Mouse (Mus musculus): ENCODE results near the gene Rdh5. TPM values are rescaled to one million over a fixed set of nuclear protein-coding genes. Genes with fewer than 3 reads are reported as not detected.

Gene Rdh5
- polyA plus RNA-seq, 1 experiment from 2014 or later: 12.1 TPM

GRCm38 (mm10) chr10:128882067-128882466, 40.6 kb downstream of the Rdh5 start:
- H3K27ac ChIP-seq (ENCODE audit: low read depth, low read length): no peak overlapping the region
- ATAC-seq (ENCODE audit: low FRiP score): no peak
- H3K9me3 ChIP-seq (ENCODE audit: control insufficient read depth, low read length): no peaks in the 10 kb centered on the region
- 87% methylated on average over 5 of the region's 5 CpGs for whole genome bisulfite sequencing
- H3K36me3 ChIP-seq (ENCODE audit: control insufficient read depth, insufficient read depth, low read length): 0 out of 2 replicates have a peak, but pooled peaks cover 2% of the 10 kb centered on the region
- no peak overlapping the region for H3K4me2 ChIP-seq (replicated peaks; ENCODE audit: low read depth, low read length)
- no peak overlapping the region for H3K9ac ChIP-seq (ENCODE audit: low read depth, low read length)
- H3K27me3 ChIP-seq (ENCODE audit: control insufficient read depth, insufficient read depth, low read length): no peaks in the 10 kb centered on the region
- no peak overlapping the region for H3K4me3 ChIP-seq (ENCODE audit: low read depth, low read length)
- H3K4me1 ChIP-seq (replicated peaks; ENCODE audit: control insufficient read depth, insufficient read depth, low read length): no peaks in the 10 kb centered on the region
- no peak for DNase-seq (ENCODE audit: low spot score)

DNA sequence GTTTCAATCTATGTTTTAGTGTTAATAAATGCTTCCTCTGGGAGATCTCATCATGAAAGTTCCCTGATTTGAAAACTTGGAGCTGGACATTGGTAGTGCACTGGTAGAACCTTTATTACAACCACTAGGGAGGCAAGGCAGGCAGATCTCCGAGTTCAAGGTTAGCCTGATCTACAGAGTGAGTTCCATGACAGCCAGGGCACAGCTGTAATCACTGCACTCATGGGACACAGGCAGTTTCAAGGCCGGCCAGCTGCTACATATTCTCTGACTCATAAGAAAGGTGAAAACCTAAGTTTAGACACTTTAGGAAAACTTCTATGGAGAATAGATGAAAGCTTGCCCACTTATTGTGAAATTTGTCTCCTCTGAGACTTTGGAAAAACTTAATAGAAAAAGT, 43.9 kb downstream of the Rdh5 start:
- Histone ChIP-seq H3K27me3 (ENCODE audit: control insufficient read depth, insufficient read depth, low read length) (no peaks in the 10 kb centered on the region), H3K36me3 (ENCODE audit: control insufficient read depth, insufficient read depth, low read length) (0 out of 2 replicates have a peak, but pooled peaks cover 5% of the 10 kb centered on the region), H3K27ac (ENCODE audit: low read depth, low read length) (no peak overlapping the region), H3K4me3 (ENCODE audit: low read depth, low read length) (no peak overlapping the region), H3K4me1 (replicated peaks; ENCODE audit: control insufficient read depth, insufficient read depth, low read length) (no peaks in the 10 kb centered on the region), H3K9ac (ENCODE audit: low read depth, low read length) (no peak overlapping the region), H3K4me2 (replicated peaks; ENCODE audit: low read depth, low read length) (no peak overlapping the region), H3K9me3 (ENCODE audit: control insufficient read depth, low read length) (no peaks in the 10 kb centered on the region)
- 91% methylated on average over 2 of the region's 2 CpGs for WGBS
- ATAC-seq (ENCODE audit: low FRiP score) (no peak), DNase-seq (ENCODE audit: low spot score) (no peak)

DNA sequence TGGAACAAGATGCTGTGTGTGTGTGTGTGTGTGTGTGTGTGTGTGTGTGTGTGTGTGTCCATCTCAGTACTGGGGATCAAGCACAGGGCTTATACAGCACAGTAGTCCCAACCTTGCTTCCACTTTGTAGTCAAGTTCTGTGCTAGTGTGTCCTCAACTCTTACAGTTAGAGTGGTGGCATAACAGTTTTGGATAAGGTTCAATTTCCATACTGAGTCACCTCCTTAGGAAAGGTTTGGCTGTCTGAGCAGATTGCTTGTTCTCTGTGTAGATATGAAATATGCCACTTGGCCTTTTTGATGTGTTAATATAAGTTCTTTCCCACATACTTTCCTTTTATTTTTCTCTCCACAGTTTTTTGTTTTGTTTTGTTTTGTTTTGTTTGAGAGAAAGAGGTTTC, 44.4 kb downstream of the Rdh5 start:
- Histone ChIP-seq H3K9ac (ENCODE audit: low read depth, low read length) (no peak overlapping the region), H3K36me3 (ENCODE audit: control insufficient read depth, insufficient read depth, low read length) (0 out of 2 replicates have a peak, but pooled peaks cover 7% of the 10 kb centered on the region), H3K9me3 (ENCODE audit: control insufficient read depth, low read length) (no peaks in the 10 kb centered on the region), H3K4me3 (ENCODE audit: low read depth, low read length) (no peak overlapping the region), H3K4me2 (replicated peaks; ENCODE audit: low read depth, low read length) (no peak overlapping the region), H3K27me3 (ENCODE audit: control insufficient read depth, insufficient read depth, low read length) (no peaks in the 10 kb centered on the region), H3K4me1 (replicated peaks; ENCODE audit: control insufficient read depth, insufficient read depth, low read length) (no peaks in the 10 kb centered on the region), H3K27ac (ENCODE audit: low read depth, low read length) (no peak overlapping the region)
- DNase-seq (ENCODE audit: low spot score) (no peak), ATAC-seq (ENCODE audit: low FRiP score) (no peak)

DNA sequence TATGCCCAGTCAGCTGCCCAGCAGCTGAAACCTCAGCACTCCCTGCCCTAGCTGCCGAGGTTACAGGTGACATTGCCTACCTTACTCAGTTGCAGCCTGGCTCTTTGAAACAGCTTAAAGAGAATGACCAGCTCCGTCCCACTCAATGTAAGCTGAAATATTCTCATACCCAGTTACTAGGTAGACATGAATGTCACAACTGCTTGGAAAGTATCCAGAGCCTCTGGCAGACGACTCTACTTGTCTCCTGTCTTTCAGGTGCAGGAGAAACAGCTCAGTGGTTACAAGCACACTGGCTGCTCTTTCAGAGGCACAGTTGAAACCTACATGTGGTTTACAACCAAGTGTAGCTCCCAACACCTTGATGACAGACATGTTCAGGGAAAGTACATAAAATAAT, 52.3 kb downstream of the Rdh5 start:
- H3K9me3 ChIP-seq (ENCODE audit: control insufficient read depth, low read length): no peaks in the 10 kb centered on the region
- DNase-seq (ENCODE audit: low spot score) (no peak), ATAC-seq (ENCODE audit: low FRiP score) (no peak)
- no peaks in the 10 kb centered on the region for H3K27me3 ChIP-seq (ENCODE audit: control insufficient read depth, insufficient read depth, low read length)
- H3K36me3 ChIP-seq (ENCODE audit: control insufficient read depth, insufficient read depth, low read length): peaks cover 9% of the 10 kb centered on the region; the same call in 1 of the 2 replicates
- no peak overlapping the region for H3K27ac ChIP-seq (ENCODE audit: low read depth, low read length)
- H3K4me1 ChIP-seq (replicated peaks; ENCODE audit: control insufficient read depth, insufficient read depth, low read length): no peaks in the 10 kb centered on the region
- H3K4me3 ChIP-seq (ENCODE audit: low read depth, low read length): no peak overlapping the region
- 93% methylated on average over 3 of the region's 3 CpGs for WGBS
- no peak overlapping the region for H3K4me2 ChIP-seq (replicated peaks; ENCODE audit: low read depth, low read length)
- H3K9ac ChIP-seq (ENCODE audit: low read depth, low read length): no peak overlapping the region

DNA sequence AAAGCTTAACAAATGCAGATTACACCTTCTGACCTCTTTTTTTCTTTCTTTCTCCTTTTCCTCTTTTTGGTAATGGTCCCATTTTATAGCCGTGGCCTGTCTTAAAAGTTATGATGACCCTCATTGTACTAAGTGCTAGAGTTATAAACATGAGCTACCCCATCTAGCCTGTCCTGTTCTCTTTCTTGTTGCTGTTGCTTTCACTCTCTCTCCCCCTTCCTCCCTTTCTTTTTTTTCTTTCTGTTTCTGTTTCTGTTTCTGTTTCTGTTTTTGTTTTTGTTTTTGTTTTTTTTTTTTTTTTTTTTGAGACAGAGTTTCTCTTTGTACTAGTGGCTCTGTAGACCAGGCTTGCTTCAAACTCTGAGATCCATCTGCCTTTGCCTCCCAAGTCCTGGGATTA, 56.2 kb downstream of the Rdh5 start:
- no peaks in the 10 kb centered on the region; the same call in 1 of the 2 replicates for H3K36me3 ChIP-seq (ENCODE audit: control insufficient read depth, insufficient read depth, low read length)
- H3K4me2 ChIP-seq (replicated peaks; ENCODE audit: low read depth, low read length): no peak overlapping the region
- H3K4me1 ChIP-seq (replicated peaks; ENCODE audit: control insufficient read depth, insufficient read depth, low read length): no peaks in the 10 kb centered on the region
- WGBS: 88% methylated on average over 1 of the region's 1 CpGs
- no peaks in the 10 kb centered on the region for H3K27me3 ChIP-seq (ENCODE audit: control insufficient read depth, insufficient read depth, low read length)
- H3K27ac ChIP-seq (ENCODE audit: low read depth, low read length): no peak overlapping the region
- DNase-seq (ENCODE audit: low spot score): no peak
- no peak overlapping the region for H3K4me3 ChIP-seq (ENCODE audit: low read depth, low read length)
- ATAC-seq (ENCODE audit: low FRiP score): no peak
- H3K9me3 ChIP-seq (ENCODE audit: control insufficient read depth, low read length): no peaks in the 10 kb centered on the region
- H3K9ac ChIP-seq (ENCODE audit: low read depth, low read length): no peak overlapping the region

DNA sequence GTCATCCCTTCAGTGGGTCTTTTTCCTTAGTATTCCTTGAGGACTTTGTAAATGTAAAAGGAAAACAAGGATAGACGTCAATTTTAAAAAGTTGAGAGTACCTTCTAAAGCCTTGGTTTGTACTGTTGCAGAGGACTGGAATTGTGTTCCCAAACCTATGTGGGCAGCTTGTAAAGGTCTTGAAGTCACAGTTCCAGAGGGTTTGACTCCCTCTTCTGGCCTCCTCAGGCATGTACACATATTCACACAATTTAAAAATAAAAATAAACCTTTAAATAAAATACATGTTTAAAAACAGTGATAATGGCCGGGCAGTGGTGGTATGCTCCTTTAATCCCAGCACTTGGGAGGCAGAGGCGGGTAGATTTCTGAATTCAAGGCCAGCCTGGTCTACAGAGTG, 56.6 kb downstream of the Rdh5 start:
- H3K4me3 ChIP-seq (ENCODE audit: low read depth, low read length): no peak overlapping the region
- H3K9ac ChIP-seq (ENCODE audit: low read depth, low read length): no peak overlapping the region
- DNase-seq (ENCODE audit: low spot score) (no peak), ATAC-seq (ENCODE audit: low FRiP score) (no peak)
- H3K4me1 ChIP-seq (replicated peaks; ENCODE audit: control insufficient read depth, insufficient read depth, low read length): no peaks in the 10 kb centered on the region
- WGBS: 89% methylated on average over 3 of the region's 3 CpGs
- no peak overlapping the region for H3K27ac ChIP-seq (ENCODE audit: low read depth, low read length)
- H3K27me3 ChIP-seq (ENCODE audit: control insufficient read depth, insufficient read depth, low read length): no peaks in the 10 kb centered on the region
- no peak overlapping the region for H3K4me2 ChIP-seq (replicated peaks; ENCODE audit: low read depth, low read length)
- H3K9me3 ChIP-seq (ENCODE audit: control insufficient read depth, low read length): no peaks in the 10 kb centered on the region
- no peaks in the 10 kb centered on the region; the same call in 1 of the 2 replicates for H3K36me3 ChIP-seq (ENCODE audit: control insufficient read depth, insufficient read depth, low read length)

Other genes with a start within 250 kb of the Rdh5 start
- 12.0 and 14.8 TPM in 2 replicates for gene Suox, start 248.8 kb downstream of the Rdh5 start, polyA plus RNA-seq (2014; fragmentation: Nextera tagmentation; extraction: Ambion mirVana)
- gene Rab5b, start 226.6 kb downstream of the Rdh5 start, polyA plus RNA-seq (2014; fragmentation: Nextera tagmentation; extraction: Ambion mirVana): 76.0 and 83.0 TPM in 2 replicates
- gene Pmel, start 218.7 kb downstream of the Rdh5 start, polyA plus RNA-seq (2014; fragmentation: Nextera tagmentation; extraction: Ambion mirVana): 4.5 and 5.8 TPM in 2 replicates
- gene Cdk2, start 217.9 kb downstream of the Rdh5 start, polyA plus RNA-seq (2014; fragmentation: Nextera tagmentation; extraction: Ambion mirVana): 75.2 and 86.5 TPM in 2 replicates
- 5.0 and 6.2 TPM in 2 replicates for gene Dgka, start 178.0 kb downstream of the Rdh5 start, polyA plus RNA-seq (2014; fragmentation: Nextera tagmentation; extraction: Ambion mirVana)
- 44.5 and 48.3 TPM in 2 replicates for gene Pym1, start 175.0 kb downstream of the Rdh5 start, polyA plus RNA-seq (2014; fragmentation: Nextera tagmentation; extraction: Ambion mirVana)
- 0.27 and 0.49 TPM in 2 replicates for gene Mmp19, start 132.0 kb downstream of the Rdh5 start, polyA plus RNA-seq (2014; fragmentation: Nextera tagmentation; extraction: Ambion mirVana)
- 31.8 and 34.7 TPM in 2 replicates for gene Dnajc14, start 118.8 kb downstream of the Rdh5 start, polyA plus RNA-seq (2014; fragmentation: Nextera tagmentation; extraction: Ambion mirVana)
- 14.2 and 16.3 TPM in 2 replicates for gene Tmem198b, start 118.5 kb downstream of the Rdh5 start, polyA plus RNA-seq (2014; fragmentation: Nextera tagmentation; extraction: Ambion mirVana)
- 282 and 286 TPM in 2 replicates for gene Sarnp, start 105.6 kb downstream of the Rdh5 start, polyA plus RNA-seq (2014; fragmentation: Nextera tagmentation; extraction: Ambion mirVana)
- gene Ormdl2, start 101.2 kb downstream of the Rdh5 start, polyA plus RNA-seq (2014; fragmentation: Nextera tagmentation; extraction: Ambion mirVana): 64.8 and 66.4 TPM in 2 replicates
- 10.5 and 11.5 TPM in 2 replicates for gene Gdf11, start 31.2 kb downstream of the Rdh5 start, polyA plus RNA-seq (2014; fragmentation: Nextera tagmentation; extraction: Ambion mirVana)
- 215 and 216 TPM in 2 replicates for gene Cd63, start 21.9 kb downstream of the Rdh5 start, polyA plus RNA-seq (2014; fragmentation: Nextera tagmentation; extraction: Ambion mirVana)
- 260 and 269 TPM in 2 replicates for gene Bloc1s1, start 1.1 kb upstream of the Rdh5 start, polyA plus RNA-seq (2014; fragmentation: Nextera tagmentation; extraction: Ambion mirVana)
- 1.7 and 3.0 TPM in 2 replicates for gene Itga7, start 10.9 kb upstream of the Rdh5 start, polyA plus RNA-seq (2014; fragmentation: Nextera tagmentation; extraction: Ambion mirVana)
- gene Mettl7b, start 38.1 kb upstream of the Rdh5 start, polyA plus RNA-seq (2014; fragmentation: Nextera tagmentation; extraction: Ambion mirVana): not detected in 2 replicates
- gene Olfr9, start 66.5 kb upstream of the Rdh5 start, polyA plus RNA-seq (2014; fragmentation: Nextera tagmentation; extraction: Ambion mirVana): not detected in 2 replicates
- gene Olfr763, start 87.9 kb upstream of the Rdh5 start, polyA plus RNA-seq (2014; fragmentation: Nextera tagmentation; extraction: Ambion mirVana): not detected in 2 replicates
- gene Olfr764-ps1, start 117.0 kb upstream of the Rdh5 start, polyA plus RNA-seq (2014; fragmentation: Nextera tagmentation; extraction: Ambion mirVana): not detected in 2 replicates
- not detected in 2 replicates for gene Olfr765, start 127.1 kb upstream of the Rdh5 start, polyA plus RNA-seq (2014; fragmentation: Nextera tagmentation; extraction: Ambion mirVana)
- not detected in 2 replicates for gene Olfr766-ps1, start 146.1 kb upstream of the Rdh5 start, polyA plus RNA-seq (2014; fragmentation: Nextera tagmentation; extraction: Ambion mirVana)
- gene Olfr767, start 160.0 kb upstream of the Rdh5 start, polyA plus RNA-seq (2014; fragmentation: Nextera tagmentation; extraction: Ambion mirVana): not detected in 2 replicates
- not detected in 2 replicates for gene Olfr768, start 176.5 kb upstream of the Rdh5 start, polyA plus RNA-seq (2014; fragmentation: Nextera tagmentation; extraction: Ambion mirVana)
- not detected in 2 replicates for gene Olfr769, start 195.0 kb upstream of the Rdh5 start, polyA plus RNA-seq (2014; fragmentation: Nextera tagmentation; extraction: Ambion mirVana)
- not detected in 2 replicates for gene Olfr770, start 216.1 kb upstream of the Rdh5 start, polyA plus RNA-seq (2014; fragmentation: Nextera tagmentation; extraction: Ambion mirVana)
- not detected in 2 replicates for gene Olfr771, start 241.9 kb upstream of the Rdh5 start, polyA plus RNA-seq (2014; fragmentation: Nextera tagmentation; extraction: Ambion mirVana)

Measured in hindbrain, embryonic 11.5 days (tissue).